Mouse (Mus musculus) gastrocnemius, postnatal 4 days (tissue): ENCODE data around the gene Stac3. TPM values are rescaled to one million over a fixed set of nuclear protein-coding genes. Genes with fewer than 3 reads are reported as not detected.

Experiments used
- total RNA-seq, 2 experiments: library from RNA; stranded (reverse); gene quantifications; 2 replicates each; pipeline ENCODE4 v1.2.3; 2021

Stac3 gene
- total RNA-seq, 2 experiments from 2014 or later: 167 to 205 TPM

Other genes starting within 250 kb of the Stac3 start
- gene Kif5a, start 238.3 kb upstream of the Stac3 start, total RNA-seq: 1 to 10 TPM; 1.2 to 1.4 TPM
- gene Dctn2, start 235.3 kb upstream of the Stac3 start, total RNA-seq: 100 to 1,000 TPM; 145 to 146 TPM
- gene Mbd6, start 212.7 kb upstream of the Stac3 start, total RNA-seq: 10 to 100 TPM; 34.2 to 41.9 TPM
- gene Mars, start 189.9 kb upstream of the Stac3 start, total RNA-seq: 10 to 100 TPM; 47.5 to 48.0 TPM
- 1 to 10 TPM; 2.8 to 3.9 TPM for gene Arhgap9, start 179.7 kb upstream of the Stac3 start, total RNA-seq
- 10 to 100 TPM in 1 of 2 experiments, 1 to 10 TPM in 1; 9.0 to 11.8 TPM for gene Gli1, start 159.7 kb upstream of the Stac3 start, total RNA-seq
- under 1 TPM in 1 of 2 experiments, not detected in 1; 0.08 TPM for gene Inhbe, start 147.3 kb upstream of the Stac3 start, total RNA-seq
- gene Inhbc, start 131.3 kb upstream of the Stac3 start, total RNA-seq: under 1 TPM in 1 of 2 experiments, not detected in 1; 0.29 TPM
- 100 to 1,000 TPM in 1 of 2 experiments, 10 to 100 TPM in 1; 87.7 to 101 TPM for gene R3hdm2, start 121.4 kb upstream of the Stac3 start, total RNA-seq
- 10 to 100 TPM; 23.6 to 24.1 TPM for gene Ndufa4l2, start 13.3 kb downstream of the Stac3 start, total RNA-seq
- gene Shmt2, start 20.8 kb downstream of the Stac3 start, total RNA-seq: 10 to 100 TPM; 34.6 to 34.8 TPM
- 1 to 10 TPM; 1.9 to 2.2 TPM for gene Nxph4, start 32.9 kb downstream of the Stac3 start, total RNA-seq
- 100 to 1,000 TPM; 184 to 193 TPM for gene Lrp1, start 119.5 kb downstream of the Stac3 start, total RNA-seq
- gene Stat6, start 141.3 kb downstream of the Stac3 start, total RNA-seq: 10 to 100 TPM; 25.9 to 27.0 TPM
- 1 to 10 TPM; 6.0 to 7.3 TPM for gene Nemp1, start 165.2 kb downstream of the Stac3 start, total RNA-seq
- gene Nab2, start 166.9 kb downstream of the Stac3 start, total RNA-seq: 10 to 100 TPM; 14.5 to 14.8 TPM
- gene Myo1a, start 203.5 kb downstream of the Stac3 start, total RNA-seq: 1 to 10 TPM in 1 of 2 experiments, under 1 TPM in 1; 0.29 to 1.0 TPM
- gene Tac2, start 222.8 kb downstream of the Stac3 start, total RNA-seq: under 1 TPM in 1 of 2 experiments, not detected in 1; 0.44 TPM
- 1 to 10 TPM; 6.9 to 8.2 TPM for gene Zbtb39, start 237.9 kb downstream of the Stac3 start, total RNA-seq